Mouse (Mus musculus) hindbrain, embryonic 11.5 days (tissue): ENCODE data around the gene Dpm2. TPM values are rescaled to one million over a fixed set of nuclear protein-coding genes. Genes with fewer than 3 reads are reported as not detected.
A peak's percentile ranks its signal among the peaks of the same experiment; 100 is the strongest.

ENCODE experiments used
- ATAC-seq: fragments of 200-750 bp; cut with Nextera tagmentation; 2 replicates; pipeline ENCODE4 v1.8.0; 2017; ENCODE audit warnings: mild to moderate bottlenecking, moderate TSS enrichment, moderate library complexity; ENCODE audit not compliant: low FRiP score
- DNase-seq: peaks from one replicate; pipeline ENCODE4 v3.0.0-alpha.2; 2015; ENCODE audit warnings: low spot score
- H3K27ac ChIP-seq: fragments of 300-500 bp; sonication (generic); 2 replicates; pipeline ENCODE4 v1.5.1; 2014; ENCODE audit warnings: mild to moderate bottlenecking, low read depth, low read length
- H3K27me3 ChIP-seq: fragments of 300-500 bp; sonication (generic); 2 replicates; pipeline ENCODE4 v1.6.1; 2014; ENCODE audit warnings: mild to moderate bottlenecking, low read length, moderate library complexity, mixed read lengths; ENCODE audit not compliant: control insufficient read depth, insufficient read depth
- H3K36me3 ChIP-seq: fragments of 300-500 bp; sonication (generic); 2 replicates; pipeline ENCODE4 v1.6.1; 2014; ENCODE audit warnings: mild to moderate bottlenecking, low read length, moderate library complexity, mixed read lengths; ENCODE audit not compliant: control insufficient read depth, insufficient read depth
- H3K4me1 ChIP-seq: fragments of 300-500 bp; sonication (generic); replicated peaks from 2 replicates; pipeline ENCODE4 v1.6.1; 2014; ENCODE audit warnings: low read length, mixed read lengths; ENCODE audit not compliant: control insufficient read depth, insufficient read depth
- H3K4me2 ChIP-seq: fragments of 300-500 bp; sonication (generic); replicated peaks from 2 replicates; pipeline ENCODE4 v1.6.1; 2014; ENCODE audit warnings: mild to moderate bottlenecking, low read depth, low read length
- H3K4me3 ChIP-seq: fragments of 300-500 bp; sonication (generic); 2 replicates; pipeline ENCODE4 v1.5.1; 2014; ENCODE audit warnings: low read depth, low read length
- H3K9ac ChIP-seq: fragments of 300-500 bp; sonication (generic); 2 replicates; pipeline ENCODE4 v1.6.1; 2014; ENCODE audit warnings: low read depth, low read length
- H3K9me3 ChIP-seq: fragments of 300-500 bp; sonication (generic); 2 replicates; pipeline ENCODE4 v1.6.1; 2016; ENCODE audit warnings: low read length; ENCODE audit not compliant: control insufficient read depth
- WGBS: fragments of 180-500 bp; shearing (Covaris S2); extraction: QIAGEN DNeasy Blood & Tissue Kit; methylation state at CpG from one replicate; pipeline ENCODE4 v1.1.7; 2014; 5-methylcytosine and 5-hydroxymethylcytosine counted together
- polyA plus RNA-seq: library from polyadenylated mRNA; unstranded; fragments of >200 nt; fragmentation: Nextera tagmentation; extraction: Ambion mirVana; gene quantifications from 2 replicates; pipeline ENCODE4 v1.2.1, GENCODE M21; 2014

The Dpm2 gene
- polyA plus RNA-seq, 1 experiment from 2014 or later, result 125 TPM

DNA sequence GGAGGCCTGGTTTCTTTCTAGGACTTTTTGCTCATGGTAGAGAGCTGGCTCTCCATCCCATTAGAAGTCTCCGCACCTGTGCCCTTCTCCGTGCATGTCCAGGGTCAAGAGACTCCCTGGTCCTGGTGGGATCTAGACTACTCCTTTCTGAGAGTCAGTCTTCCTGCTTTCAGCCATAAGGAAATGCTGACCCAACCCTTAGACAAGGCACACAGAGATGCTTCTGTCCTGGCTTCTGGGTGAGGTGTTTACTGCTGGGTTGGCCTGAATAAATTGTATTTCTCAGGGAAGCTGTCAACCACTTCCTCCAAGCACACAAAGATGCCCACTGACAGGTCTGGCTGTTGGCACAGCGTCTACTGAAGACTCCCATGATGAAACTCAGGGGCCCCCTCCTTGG is 28.8 kb downstream of the Dpm2 start, which contains the start of gene St6galnac6:
Gene St6galnac6, plus strand, starts transcription at position 301 of the 400 bp plus-strand sequence.
- Histone ChIP-seq H3K9me3 (no peaks in the 10 kb centered on the region), H3K4me1 (no peaks in the 10 kb centered on the region), H3K36me3 (no peaks in the 10 kb centered on the region), H3K4me3 (no peak within 1 kb of the TSS), H3K9ac (no peak within 1 kb of the TSS), H3K27ac (no peak within 1 kb of the TSS), H3K4me2 (no peak within 1 kb of the TSS), H3K27me3 (no peaks in the 10 kb centered on the region)
- ATAC-seq (no peak), DNase-seq (no peak)
- 92% methylated on average over 3 of the region's 3 CpGs for WGBS

DNA sequence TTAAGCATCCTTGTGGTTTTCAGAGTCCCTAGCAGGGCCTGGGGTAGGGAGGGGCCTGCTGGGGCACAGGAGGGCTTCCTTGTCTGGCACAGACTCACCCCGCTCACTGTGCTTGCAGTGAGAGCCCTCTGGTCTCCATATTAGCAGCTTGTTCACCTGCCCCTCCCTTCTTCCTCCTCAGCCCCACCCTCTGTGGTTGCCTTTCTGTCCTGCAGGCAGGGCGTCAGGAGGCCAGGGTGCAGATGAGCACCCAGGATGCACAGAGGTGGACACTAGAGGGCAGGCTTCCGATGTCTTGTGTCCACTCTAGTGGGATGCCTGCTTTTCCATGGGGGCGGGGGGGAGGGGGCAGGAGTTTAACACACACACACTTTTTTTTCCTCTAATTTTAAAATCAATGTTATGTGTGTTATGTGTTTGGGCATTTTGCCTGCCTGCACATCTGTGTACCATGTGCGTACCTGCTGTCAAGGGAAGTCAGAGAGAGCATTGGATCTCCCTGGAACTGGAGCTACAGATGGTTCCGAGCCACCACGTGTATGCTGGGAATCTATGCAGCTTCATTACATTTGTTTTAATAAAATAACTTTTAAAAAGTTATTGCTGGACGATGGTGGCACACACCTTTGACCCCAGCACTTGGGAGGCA is 30.9 kb downstream of the Dpm2 start:
- 37% methylated on average over 8 of the region's 8 CpGs for WGBS
- Histone ChIP-seq H3K27ac (no peak overlapping the region), H3K36me3 (no peaks in the 10 kb centered on the region), H3K9me3 (no peaks in the 10 kb centered on the region), H3K27me3 (no peaks in the 10 kb centered on the region), H3K4me1 (no peaks in the 10 kb centered on the region), H3K9ac (no peak overlapping the region), H3K4me3 (no peak overlapping the region), H3K4me2 (no peak overlapping the region)
- no peak for ATAC-seq
- DNase-seq, result peak; percentile 62

DNA sequence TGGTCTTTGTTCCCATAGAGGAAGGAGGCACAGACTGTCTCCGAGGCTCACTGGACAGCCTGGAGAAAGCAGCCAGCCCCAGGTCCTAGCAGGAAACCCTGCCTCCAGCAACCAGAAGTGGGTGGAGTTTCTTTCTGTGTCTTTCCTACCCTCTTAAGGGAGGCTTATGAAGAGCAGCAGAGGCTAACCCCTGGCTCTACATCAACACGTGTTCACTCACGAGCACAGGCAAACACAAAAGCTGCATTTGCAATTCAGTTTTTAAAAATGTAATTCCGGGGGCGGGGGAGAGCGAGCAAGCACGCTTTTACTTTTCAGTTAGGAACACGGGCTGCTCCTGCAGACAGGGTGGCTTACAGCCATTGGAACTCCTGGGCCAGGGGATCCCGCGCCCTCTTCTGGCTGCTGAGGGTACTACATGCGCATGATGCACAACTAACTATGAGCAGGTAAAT is 32.0 kb downstream of the Dpm2 start:
- Histone ChIP-seq H3K27me3 (peaks cover 3% of the 10 kb centered on the region; the same call in 1 of the 2 replicates), H3K4me3 (peak overlapping the region; percentile 15; the same call in 1 of the 2 replicates), H3K4me1 (peaks cover 2% of the 10 kb centered on the region; the same call in 1 of the 2 replicates), H3K9ac (no peak overlapping the region), H3K36me3 (no peaks in the 10 kb centered on the region), H3K27ac (no peak overlapping the region), H3K4me2 (peak overlapping the region; percentile 21; the same call in 1 of the 2 replicates), H3K9me3 (no peaks in the 10 kb centered on the region)
- ATAC-seq, result no peak
- WGBS, result 1% methylated on average over 11 of the region's 11 CpGs
- peak; percentile 88 for DNase-seq

DNA sequence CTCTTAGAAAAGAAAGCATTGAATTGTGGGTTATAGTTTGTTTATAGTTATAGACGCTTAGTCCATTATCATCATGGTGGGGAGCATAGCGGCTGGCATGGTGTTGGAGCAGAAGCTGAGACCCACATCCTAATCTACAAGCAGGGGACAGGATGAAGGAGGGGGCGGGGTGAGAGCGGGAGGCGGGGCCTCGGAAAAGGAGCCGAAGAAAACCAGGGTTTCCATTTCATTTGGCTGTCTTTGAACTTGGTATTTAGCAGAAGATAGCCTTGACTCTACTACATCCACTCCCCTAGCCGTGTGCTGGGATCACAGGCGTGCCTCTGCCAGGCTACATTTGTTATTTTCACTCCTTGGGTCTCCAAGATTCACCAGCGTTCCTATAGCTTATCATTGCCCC is 34.0 kb downstream of the Dpm2 start:
- Histone ChIP-seq H3K4me3 (no peak overlapping the region), H3K4me1 (peaks cover 5% of the 10 kb centered on the region; the same call in 1 of the 2 replicates), H3K27me3 (peaks cover 4% of the 10 kb centered on the region; the same call in 1 of the 2 replicates), H3K9me3 (no peaks in the 10 kb centered on the region), H3K36me3 (no peaks in the 10 kb centered on the region), H3K9ac (no peak overlapping the region), H3K4me2 (no peak overlapping the region), H3K27ac (no peak overlapping the region)
- 55% methylated on average over 10 of the region's 10 CpGs for WGBS
- ATAC-seq, result no peak
- DNase-seq, result no peak

DNA sequence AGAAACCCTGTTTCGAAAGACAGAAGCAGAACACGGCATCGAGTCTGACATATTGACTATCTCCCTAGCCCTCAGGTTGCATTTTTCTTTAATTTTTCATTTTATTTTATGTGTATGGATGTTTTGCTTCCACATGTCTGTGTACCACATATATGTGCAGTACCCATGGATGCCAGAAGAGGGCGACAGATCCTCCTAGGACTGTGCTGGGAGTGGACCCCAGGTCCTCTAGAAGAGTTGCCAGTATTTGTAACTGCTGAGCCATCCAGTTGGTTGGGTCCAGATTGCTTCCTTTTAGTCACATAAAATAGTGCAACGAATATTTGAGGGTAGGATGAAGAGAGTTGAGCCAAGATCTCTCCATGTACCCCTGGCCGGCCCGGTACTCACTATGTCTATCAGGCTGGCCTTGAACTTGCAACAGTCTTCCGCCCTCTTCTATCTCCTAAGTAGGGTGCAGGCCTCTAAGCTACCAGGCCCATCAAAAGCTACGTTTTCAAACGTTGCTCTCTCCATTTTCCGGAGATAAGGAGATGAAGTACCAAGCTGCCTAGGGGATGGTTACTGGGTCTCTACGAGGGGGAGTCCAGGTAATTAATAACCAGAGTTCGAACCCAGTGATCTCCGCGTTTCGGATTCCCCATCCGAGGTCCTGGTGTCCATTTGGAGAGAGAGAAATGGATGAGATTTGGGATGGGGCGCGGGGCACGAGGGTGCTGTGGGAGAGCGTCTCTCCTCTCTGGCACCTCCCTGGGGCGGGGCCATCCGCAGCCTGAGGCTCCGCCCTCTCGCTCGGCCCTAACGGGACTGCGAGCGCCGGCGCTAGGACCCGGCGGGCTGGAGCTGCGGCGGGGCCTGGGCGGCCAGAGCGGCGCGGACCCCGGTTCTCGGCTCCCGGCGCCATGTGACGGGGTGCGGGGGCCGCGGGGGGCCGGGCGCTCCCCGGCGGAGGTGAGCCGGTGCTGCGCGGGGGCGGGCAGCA is 35.8 kb downstream of the Dpm2 start:
- peaks cover 7% of the 10 kb centered on the region; the same call in 1 of the 2 replicates for H3K4me1 ChIP-seq
- H3K36me3 ChIP-seq, result no peaks in the 10 kb centered on the region
- peak; percentile 93 for DNase-seq
- no peak overlapping the region for H3K27ac ChIP-seq
- peaks cover 4% of the 10 kb centered on the region; the same call in 1 of the 2 replicates for H3K27me3 ChIP-seq
- no peaks in the 10 kb centered on the region for H3K9me3 ChIP-seq
- 20% methylated on average over 31 of the region's 55 CpGs for WGBS
- peak overlapping the region; percentile 68 for H3K4me3 ChIP-seq
- H3K9ac ChIP-seq, result peak overlapping the region; percentile 78
- peak overlapping the region; percentile 91 for H3K4me2 ChIP-seq
- ATAC-seq, result peak; percentile 80

DNA sequence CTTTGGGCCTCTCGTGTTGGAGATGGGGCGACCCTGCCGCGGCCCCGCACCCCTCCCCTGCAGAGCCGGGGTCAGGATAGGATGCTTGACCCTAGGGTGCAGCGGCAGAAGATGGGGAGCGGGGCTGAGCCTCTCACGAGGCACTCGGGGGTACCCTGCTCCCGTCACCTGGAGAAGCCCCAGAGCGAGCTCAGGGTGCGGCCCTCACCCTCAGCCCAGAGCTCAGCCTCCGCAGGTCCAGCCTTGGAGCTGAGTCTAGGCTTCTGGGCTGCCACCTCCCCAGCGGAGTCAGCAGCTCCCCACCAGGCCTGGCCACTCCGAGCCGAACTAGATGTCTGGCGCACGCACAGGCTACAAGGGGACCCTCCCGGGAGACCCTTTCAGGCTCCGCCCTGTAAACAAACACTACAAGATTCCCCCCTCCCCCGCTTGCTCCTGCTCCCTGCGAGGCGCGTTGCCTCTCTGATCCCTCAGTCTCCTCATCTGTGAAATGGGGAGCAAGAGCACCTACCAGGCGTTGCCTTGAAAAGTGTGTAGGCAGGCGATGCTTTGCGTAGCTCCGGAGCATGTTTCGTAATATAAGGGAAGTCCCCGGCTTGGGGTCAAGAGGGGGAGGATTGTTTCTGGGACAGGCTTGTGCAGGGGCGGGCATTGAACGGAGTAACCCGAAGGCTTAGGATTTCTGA is 36.7 kb downstream of the Dpm2 start:
- no peaks in the 10 kb centered on the region for H3K9me3 ChIP-seq
- H3K27me3 ChIP-seq, result peaks cover 4% of the 10 kb centered on the region; the same call in 1 of the 2 replicates
- H3K36me3 ChIP-seq, result no peaks in the 10 kb centered on the region
- H3K27ac ChIP-seq, result no peak overlapping the region
- H3K9ac ChIP-seq, result peak overlapping the region; percentile 78
- ATAC-seq (peak; percentile 38; the same call in 1 of the 2 replicates), DNase-seq (peak; percentile 62)
- peaks cover 7% of the 10 kb centered on the region; the same call in 1 of the 2 replicates for H3K4me1 ChIP-seq
- 4% methylated on average over 32 of the region's 34 CpGs for whole genome bisulfite sequencing
- peak overlapping the region; percentile 68 for H3K4me3 ChIP-seq
- peak overlapping the region; percentile 91 for H3K4me2 ChIP-seq

DNA sequence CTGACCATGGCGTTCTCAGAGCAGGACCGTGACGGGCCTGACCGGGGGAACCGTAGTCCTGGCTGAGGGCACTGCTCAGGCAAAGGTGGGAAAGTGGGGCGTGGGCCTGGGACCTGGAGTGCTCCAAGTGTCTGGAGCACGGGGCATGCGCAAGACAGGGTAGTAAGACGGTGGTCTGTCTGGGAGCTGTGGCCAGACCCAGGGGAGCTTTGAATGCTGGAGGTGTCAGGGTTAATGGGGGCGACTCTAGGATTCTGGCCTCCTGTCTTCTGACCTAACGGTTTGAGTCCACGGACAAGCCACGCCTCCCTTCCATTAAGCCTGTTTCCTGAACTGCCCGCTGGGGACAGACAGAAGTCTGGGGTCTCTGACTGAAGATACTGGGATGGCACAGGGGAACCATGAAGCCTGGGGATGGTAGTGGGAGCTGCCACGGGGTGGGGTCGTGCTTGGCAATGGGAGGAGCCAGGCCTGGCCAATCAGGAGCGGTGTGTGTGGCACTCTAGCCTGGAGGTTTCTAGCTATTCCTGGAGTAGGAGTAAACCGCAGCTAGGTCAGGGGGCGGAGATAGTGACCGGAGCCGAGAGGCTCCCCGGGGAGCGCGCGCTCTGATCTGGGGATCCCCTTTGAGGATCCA is 37.6 kb downstream of the Dpm2 start:
- Histone ChIP-seq H3K9me3 (no peaks in the 10 kb centered on the region), H3K27ac (no peak overlapping the region), H3K4me3 (0 out of 2 replicates have a peak overlapping the region, but pooled peaks have one; percentile 12), H3K27me3 (peaks cover 4% of the 10 kb centered on the region; the same call in 1 of the 2 replicates), H3K4me2 (peak overlapping the region; percentile 25), H3K9ac (0 out of 2 replicates have a peak overlapping the region, but pooled peaks have one; percentile 4), H3K36me3 (no peaks in the 10 kb centered on the region), H3K4me1 (peaks cover 7% of the 10 kb centered on the region; the same call in 1 of the 2 replicates)
- peak; percentile 38; the same call in 1 of the 2 replicates for ATAC-seq
- WGBS, result 7% methylated on average over 25 of the region's 25 CpGs
- DNase-seq, result peak; percentile 61
